Mouse (Mus musculus) heart, postnatal 0 days (tissue): ENCODE data around the gene Grm8.

ENCODE experiments used
- CTCF ChIP-seq: IDR thresholded peaks from 2 replicates; pipeline ENCODE4 v1.5.1; 2016; ENCODE audit warnings: antibody characterized with exemption, control low read depth, low read depth
- EP300 ChIP-seq: IDR thresholded peaks from 2 replicates; pipeline ENCODE4 v1.6.1; 2016; ENCODE audit warnings: antibody characterized with exemption, low read depth

GRCm38 (mm10) chr6:27746493-27746892 lies 388.5 kb downstream of the Grm8 start:
- TF ChIP-seq EP300 (no peak), CTCF (no peak)
